Comparison of ENCODE assay signal across 23 mouse cellular contexts in genomic region chr11:30609247-30609646, GRCm38 (mm10). TPM values are rescaled to one million over a fixed set of nuclear protein-coding genes. Genes with fewer than 3 reads are reported as not detected.
DNase-seq lines count a peak whose midpoint lies in the region; ATAC-seq and TF ChIP-seq lines count a peak whose summit lies in the region.
"Had no signal": no experiment of that assay in that cellular context is flagged by ENCODE, and none has a peak within 500 bp of the region (broad histone marks: within the 10 kb centered on the region; RNA-seq: fewer than 3 reads in every experiment).

No protein-coding gene starts in this region.

- TF ChIP-seq EP300 in CH12.LX (IDR thresholded peaks at IDR 0.05; ENCODE audit: low read length) (no peak), MEL (IDR thresholded peaks at IDR 0.05; ENCODE audit: low read depth in 1 of 2, low read length in 2 of 2) (no peak)

- H3K36me3 ChIP-seq in CH12.LX (replicated peaks in 1 of 2; ENCODE audit: control insufficient read depth in 1 of 2, insufficient read depth in 1 of 2, low read length in 1 of 2) (no peaks in the 10 kb centered on the region), ES-E14 (ENCODE audit: control insufficient read depth, insufficient read depth, low read length, poor library complexity, severe bottlenecking) (no peaks in the 10 kb centered on the region; the same call in 1 of the 2 replicates), MEL (ENCODE audit: control insufficient read depth in 1 of 2, insufficient read depth in 2 of 2, low read length in 2 of 2) (peaks cover 0 to 30% of the 10 kb centered on the region in 2 experiments; a peak in 2 of 4 replicates)
- H3K36me3 ChIP-seq: G1E had no signal

- H3K9me3 ChIP-seq in CH12.LX (replicated peaks; ENCODE audit: low read length) (no peaks in the 10 kb centered on the region), ES-E14 (ENCODE audit: control insufficient read depth, insufficient read depth, low read depth, low read length) (no peaks in the 10 kb centered on the region), MEL (replicated peaks; ENCODE audit: insufficient read depth, low read length) (no peaks in the 10 kb centered on the region)
- H3K9me3 ChIP-seq: G1E had no signal

- dilution Hi-C loops in CH12.LX (cut with MboI; ENCODE audit: extremely low pct_ligation_motif_present, extremely low pct_unique_long_range_greater_than_20kb, low sequenced_read_pairs) = no loop called here

- TF ChIP-seq POLR2A in CH12.LX (IDR thresholded peaks at IDR 0.05; ENCODE audit: low read depth, low read length) (no peak), MEL (IDR thresholded peaks at IDR 0.05; ENCODE audit: control insufficient read depth in 1 of 2, insufficient read depth in 1 of 2, low read depth in 1 of 2, low read length in 2 of 2, poor library complexity in 1 of 2) (no peak)

- TF ChIP-seq RAD21 in CH12.LX (IDR thresholded peaks at IDR 0.05; ENCODE audit: low read depth, low read length) (no peak), MEL (IDR thresholded peaks at IDR 0.05; ENCODE audit: low read depth, low read length) (no peak)

- no peak overlapping the region for H3K4me2 ChIP-seq in CH12.LX (ENCODE audit: insufficient read depth, low read depth, poor library complexity, severe bottlenecking)

- H3K4me1 ChIP-seq in CH12.LX (ENCODE audit: control insufficient read depth in 1 of 2, insufficient read depth in 2 of 2) (no peaks in the 10 kb centered on the region), ES-E14 (ENCODE audit: control insufficient read depth in 2 of 2, insufficient read depth in 2 of 2, low read length in 2 of 2, poor library complexity in 1 of 2) (no peaks in the 10 kb centered on the region), MEL (ENCODE audit: control insufficient read depth in 1 of 2, insufficient read depth in 2 of 2, low read length in 2 of 2) (peaks cover 23 to 40% of the 10 kb centered on the region in 2 experiments)

- TF ChIP-seq CTCF in CH12.LX (conservative IDR thresholded peaks at IDR 0.05 in 1 of 2, IDR thresholded peaks at IDR 0.05 in 1 of 2; ENCODE audit: low read depth in 2 of 2, low read length in 2 of 2) (no peak), MEL (IDR thresholded peaks at IDR 0.05 in 2 of 3, conservative IDR thresholded peaks at IDR 0.05 in 1 of 3; ENCODE audit: control insufficient read depth in 1 of 3, insufficient read depth in 1 of 3, low read depth in 2 of 3, low read length in 3 of 3, poor library complexity in 1 of 3, severe bottlenecking in 1 of 3) (no peak)

- no peak overlapping the region for H3K4me3 ChIP-seq in CH12.LX (replicated peaks in 1 of 3; ENCODE audit: low read depth in 2 of 3, low read length in 2 of 3, poor library complexity in 1 of 3)
- H3K4me3 ChIP-seq in ES-E14 (ENCODE audit: insufficient read depth in 1 of 2, low read depth in 1 of 2, low read length in 2 of 2, poor library complexity in 1 of 2, severe bottlenecking in 1 of 2) = no peak overlapping the region
- no peak overlapping the region for H3K4me3 ChIP-seq in MEL (ENCODE audit: control insufficient read depth in 1 of 2, insufficient read depth in 1 of 2, low read depth in 2 of 2, low read length in 2 of 2)

- no peak overlapping the region for H3K9ac ChIP-seq in CH12.LX (ENCODE audit: insufficient read depth, low read depth)
- no peak overlapping the region for H3K9ac ChIP-seq in ES-E14 (ENCODE audit: insufficient read depth, low read depth, low read length, poor library complexity, severe bottlenecking)
- H3K9ac ChIP-seq in MEL (ENCODE audit: control insufficient read depth, low read depth, low read length, poor library complexity, severe bottlenecking) = no peak overlapping the region

- in situ Hi-C loops in CH12.LX (cut with MboI; ENCODE audit: low pct_ligation_motif_present, low pct_unique_long_range_greater_than_20kb, low sequenced_read_pairs) (no loop called here), ES-E14 (cut with MboI; ENCODE audit: low sequenced_read_pairs in 2 of 2, unreplicated experiment in 2 of 2) (no loop called here)

- ATAC-seq in erythroid progenitor cell, adult 5-6 weeks (replicated peaks; ENCODE audit: low FRiP score, poor library complexity, severe bottlenecking) = no peak
- ATAC-seq: activated CD4-positive, CD25-positive, alpha-beta regulatory T cell, adult 4 months; CD4-positive, CD25-positive, alpha-beta regulatory T cell, adult 4 months; Patski had no signal

- DNase-seq in CH12.LX (ENCODE audit: extremely low read depth) = no peak
- no peak for DNase-seq in ES-E14 (ENCODE audit: low read depth, low spot score)
- DNase-seq in MEL (ENCODE audit: low read depth, low spot score) = no peak
- no peak for DNase-seq in cerebellum, postnatal 14 days
- no peak for DNase-seq in urinary bladder, adult 18-20 months (ENCODE audit: low spot score in 2 of 2)
- DNase-seq: adrenal gland, adult 2 months; adrenal gland, adult 8-10 months; adrenal gland, postnatal 10 days; adrenal gland, postnatal 14 days; adrenal gland, postnatal 25 days; adrenal gland, postnatal 36 days; B cell, adult 2 months; cerebellum, adult 11 months; cerebellum, adult 11-12 months; cerebellum, adult 18-20 months; cerebellum, adult 2 months; cerebellum, adult 8-10 months; cerebellum, adult 9-10 months had no signal

- no peak overlapping the region for H3K27ac ChIP-seq in CH12.LX (ENCODE audit: insufficient read depth, low read depth)
- H3K27ac ChIP-seq in ES-E14 (ENCODE audit: insufficient read depth, low read depth, low read length, poor library complexity, severe bottlenecking) = no peak overlapping the region
- H3K27ac ChIP-seq in MEL (ENCODE audit: control insufficient read depth, low read depth, low read length) = no peak overlapping the region

- no peaks in the 10 kb centered on the region for H3K79me2 ChIP-seq in CH12.LX (replicated peaks; ENCODE audit: control insufficient read depth, extremely low read depth, insufficient read depth, poor library complexity, severe bottlenecking)
- H3K79me2 ChIP-seq in MEL (ENCODE audit: control insufficient read depth, insufficient read depth, low read length, poor library complexity) = no peaks in the 10 kb centered on the region

- H3K27me3 ChIP-seq in CH12.LX (replicated peaks) = no peaks in the 10 kb centered on the region
- H3K27me3 ChIP-seq in MEL (ENCODE audit: control insufficient read depth in 1 of 2, insufficient read depth in 2 of 2, low read length in 2 of 2) = no peaks in the 10 kb centered on the region
- H3K27me3 ChIP-seq: Patski had no signal

TF ChIP-seq in CH12.LX, 34 proteins besides CTCF, POLR2A, EP300 and RAD21:
- TF ChIP-seq UBTF (IDR thresholded peaks at IDR 0.05; ENCODE audit: low read depth, low read length) (no peak), USF2 (conservative IDR thresholded peaks at IDR 0.05; ENCODE audit: low read depth, low read length) (no peak), MAFK (IDR thresholded peaks at IDR 0.05; ENCODE audit: insufficient replicate concordance, low read length) (peak; percentile 93), POLR2AphosphoS2 (IDR thresholded peaks at IDR 0.05; ENCODE audit: low read depth, low read length) (no peak), MXI1 (IDR thresholded peaks at IDR 0.05; ENCODE audit: low read depth, low read length) (no peak)

TF ChIP-seq in ES-E14, 5 proteins besides CTCF, POLR2A, EP300 and RAD21:
- peak; percentile 92 for TF ChIP-seq MAFK (IDR thresholded peaks at IDR 0.05; ENCODE audit: insufficient read depth, low read depth, low read length)
- TF ChIP-seq HCFC1 (IDR thresholded peaks at IDR 0.05; ENCODE audit: borderline replicate concordance, insufficient read depth, low read length) = no peak
TF ChIP-seq in ES-E14: peak in this region for 1.

TF ChIP-seq in MEL, 35 proteins besides CTCF, POLR2A, EP300 and RAD21:
- no peak for TF ChIP-seq USF1 (IDR thresholded peaks at IDR 0.05; ENCODE audit: low read depth, low read length)
- TF ChIP-seq KAT2A (conservative IDR thresholded peaks at IDR 0.05; ENCODE audit: low read depth, low read length) = no peak
- TF ChIP-seq MAFK (IDR thresholded peaks at IDR 0.05; ENCODE audit: borderline replicate concordance, low read depth, low read length) = peak; percentile 93
TF ChIP-seq in MEL: peak in this region for 1.

RNA-seq across cellular contexts. Expression of gene Acyp2, which starts 40.1 kb away (rescaled TPM):
- total RNA-seq in CH12.LX (2012; rRNA removed) = 0.17 and 0.46 TPM in 2 replicates
- 3.1 and 4.6 TPM in 2 replicates for total RNA-seq in CH12.LX (2014; rRNA removed)
- 1.6 and 1.7 TPM in 2 replicates for polyA plus RNA-seq in CH12.LX (2012; ENCODE audit: insufficient read length, low read depth)
- 2.3 and 4.6 TPM in 2 replicates for total RNA-seq in ES-E14 (2012; rRNA removed)
- 23.1 and 29.0 TPM in 2 replicates for total RNA-seq in MEL (2012; rRNA removed)
- polyA plus RNA-seq in MEL (2012; ENCODE audit: insufficient read depth in 1 of 2, insufficient read length in 2 of 2, low read depth in 1 of 2, low replicate concordance in 2 of 2, missing spikeins in 1 of 2) = 1 to 10 TPM in 1 of 2 experiments, not detected in 1; 7.9 TPM
- 1.4 and 4.2 TPM in 2 replicates for total RNA-seq in erythroid progenitor cell, adult 5-6 weeks (2015; ENCODE audit: low replicate concordance)
- total RNA-seq in erythroid progenitor cell, adult 5-6 weeks (2017; ENCODE audit: low replicate concordance) = 1.2 and 3.6 TPM in 2 replicates
- polyA plus RNA-seq: Patski had no signal

Comparison
In these comparisons a context has a peak if more than half of its experiments do, and no peak if none do; other contexts are left out.
1. Of the 35 proteins assayed by ChIP-seq in both MEL and CH12.LX: peak only in MEL: none; only in CH12.LX: none; in both: MAFK; in neither: 34.